Mouse (Mus musculus) E14TG2a.4 (cell line): ENCODE measurements at regions not wholly inside any gene's neighbourhood (a gene's known extent, or its start where the extent isn't known, plus 50 kb on each side); places are given as distances from the start of the nearest gene placed in this dataset.
A peak's percentile ranks its signal among the peaks of the same experiment; 100 is the strongest.

Experiments
- H3K27me3 ChIP-seq: 2 replicates; pipeline ENCODE4 v1.6.1; 2014; ENCODE audit warnings: low read length, control low read depth; ENCODE audit not compliant: insufficient read depth
- H3K36me3 ChIP-seq: 2 replicates; pipeline ENCODE4 v1.6.1; 2014; ENCODE audit warnings: low read length, control low read depth; ENCODE audit not compliant: insufficient read depth
- H3K4me1 ChIP-seq: replicated peaks from 2 replicates; pipeline ENCODE4 v1.6.1; 2014; ENCODE audit warnings: low read depth, low read length, control low read depth
- H3K4me3 ChIP-seq: replicated peaks from 2 replicates; pipeline ENCODE4 v1.5.1; 2014; ENCODE audit warnings: mild to moderate bottlenecking, low read length
- H3K9me3 ChIP-seq: 2 replicates; pipeline ENCODE4 v1.6.1; 2014; ENCODE audit warnings: low read length, control low read depth
- CTCF ChIP-seq: conservative IDR thresholded peaks from 2 replicates; pipeline ENCODE4 v1.5.1; 2014; ENCODE audit warnings: low read length
- NANOG ChIP-seq: IDR thresholded peaks from 2 replicates; pipeline ENCODE4 v1.6.1; 2014; ENCODE audit warnings: borderline replicate concordance, low read length, mixed read lengths
- POU5F1 ChIP-seq: IDR thresholded peaks from 2 replicates; pipeline ENCODE4 v1.6.1; 2014; ENCODE audit warnings: low read length, borderline replicate concordance

GRCm38 (mm10) chr9:30625635-30626034 is 198.7 kb downstream of the Snx19 start:
- no peaks in the 10 kb centered on the region for H3K9me3 ChIP-seq
- peaks cover 2% of the 10 kb centered on the region; the same call in 1 of the 2 replicates for H3K27me3 ChIP-seq
- no peaks in the 10 kb centered on the region for H3K36me3 ChIP-seq
- H3K4me3 ChIP-seq: no peak overlapping the region
- TF ChIP-seq CTCF (no peak), NANOG (no peak), POU5F1 (no peak)
- no peaks in the 10 kb centered on the region for H3K4me1 ChIP-seq

- Histone ChIP-seq H3K36me3 (no peaks in the 10 kb centered on the region), H3K4me1 (no peaks in the 10 kb centered on the region), H3K9me3 (no peaks in the 10 kb centered on the region), H3K27me3 (peaks cover 2% of the 10 kb centered on the region; the same call in 1 of the 2 replicates), H3K4me3 (no peak overlapping the region)
- no peak for TF ChIP-seq NANOG
- TF ChIP-seq POU5F1: no peak
- TF ChIP-seq CTCF: no peak
Observed at GRCm38 (mm10) chr9:30625090-30625489, 198.2 kb downstream of the Snx19 start.

GRCm38 (mm10) chr9:30624481-30624880 is 197.6 kb downstream of the Snx19 start:
- TF ChIP-seq POU5F1 (no peak), CTCF (no peak), NANOG (no peak)
- no peaks in the 10 kb centered on the region for H3K36me3 ChIP-seq

GRCm38 (mm10) chr9:30619325-30619724 is 192.4 kb downstream of the Snx19 start:
- TF ChIP-seq NANOG (no peak), POU5F1 (no peak), CTCF (no peak)
- Histone ChIP-seq H3K27me3 (no peaks in the 10 kb centered on the region), H3K4me3 (no peak overlapping the region), H3K36me3 (no peaks in the 10 kb centered on the region), H3K4me1 (no peaks in the 10 kb centered on the region), H3K9me3 (no peaks in the 10 kb centered on the region)

More at GRCm38 (mm10) chr9:30624481-30624880, 197.6 kb downstream of the Snx19 start:
- H3K4me1 ChIP-seq: no peaks in the 10 kb centered on the region
- H3K27me3 ChIP-seq: peaks cover 2% of the 10 kb centered on the region; the same call in 1 of the 2 replicates
- H3K4me3 ChIP-seq: no peak overlapping the region
- H3K9me3 ChIP-seq: no peaks in the 10 kb centered on the region

- H3K4me1 ChIP-seq: no peaks in the 10 kb centered on the region
- no peak overlapping the region for H3K4me3 ChIP-seq
- no peaks in the 10 kb centered on the region for H3K36me3 ChIP-seq
- TF ChIP-seq NANOG: no peak
- TF ChIP-seq CTCF: no peak
- no peak for TF ChIP-seq POU5F1
- H3K27me3 ChIP-seq: no peaks in the 10 kb centered on the region
- no peaks in the 10 kb centered on the region for H3K9me3 ChIP-seq
Observed at GRCm38 (mm10) chr9:30618181-30618580, 191.3 kb downstream of the Snx19 start.

GRCm38 (mm10) chr9:30613715-30614114 is 186.8 kb downstream of the Snx19 start:
- Histone ChIP-seq H3K4me3 (no peak overlapping the region), H3K9me3 (peaks cover 21% of the 10 kb centered on the region), H3K4me1 (no peaks in the 10 kb centered on the region), H3K27me3 (no peaks in the 10 kb centered on the region), H3K36me3 (no peaks in the 10 kb centered on the region)
- TF ChIP-seq CTCF (no peak), POU5F1 (no peak), NANOG (no peak)

GRCm38 (mm10) chr9:30613003-30613552 is 186.2 kb downstream of the Snx19 start:
- no peak for TF ChIP-seq CTCF
- no peak for TF ChIP-seq NANOG
- TF ChIP-seq POU5F1: no peak
- Histone ChIP-seq H3K4me3 (no peak overlapping the region), H3K9me3 (peaks cover 22% of the 10 kb centered on the region), H3K36me3 (no peaks in the 10 kb centered on the region), H3K4me1 (no peaks in the 10 kb centered on the region), H3K27me3 (no peaks in the 10 kb centered on the region)

GRCm38 (mm10) chr9:30610328-30610727 is 183.4 kb downstream of the Snx19 start:
- TF ChIP-seq POU5F1 (no peak), NANOG (no peak), CTCF (no peak)

GRCm38 (mm10) chr9:30599756-30600155 is 172.8 kb downstream of the Snx19 start:
- no peaks in the 10 kb centered on the region for H3K36me3 ChIP-seq
- TF ChIP-seq NANOG (no peak), POU5F1 (no peak), CTCF (no peak)
- H3K9me3 ChIP-seq: peaks cover 36% of the 10 kb centered on the region
- peak overlapping the region; percentile 54 for H3K4me3 ChIP-seq
- H3K27me3 ChIP-seq: no peaks in the 10 kb centered on the region
- peaks cover 30% of the 10 kb centered on the region for H3K4me1 ChIP-seq

More at GRCm38 (mm10) chr9:30610328-30610727, 183.4 kb downstream of the Snx19 start:
- Histone ChIP-seq H3K4me3 (no peak overlapping the region), H3K9me3 (peaks cover 22% of the 10 kb centered on the region), H3K4me1 (no peaks in the 10 kb centered on the region), H3K27me3 (no peaks in the 10 kb centered on the region), H3K36me3 (no peaks in the 10 kb centered on the region)
